Mouse (Mus musculus): Measurements from ENCODE around the gene Polr3e. TPM values are rescaled to one million over a fixed set of nuclear protein-coding genes. Genes with fewer than 3 reads are reported as not detected.
"Not testable (repeated sequence)": the region's sequence is repeated elsewhere in the genome, so short reads cannot be mapped to it uniquely, and the experiment has no call there.

Gene Polr3e
- polyA plus RNA-seq, 1 experiment, result 22.0 TPM

DNA sequence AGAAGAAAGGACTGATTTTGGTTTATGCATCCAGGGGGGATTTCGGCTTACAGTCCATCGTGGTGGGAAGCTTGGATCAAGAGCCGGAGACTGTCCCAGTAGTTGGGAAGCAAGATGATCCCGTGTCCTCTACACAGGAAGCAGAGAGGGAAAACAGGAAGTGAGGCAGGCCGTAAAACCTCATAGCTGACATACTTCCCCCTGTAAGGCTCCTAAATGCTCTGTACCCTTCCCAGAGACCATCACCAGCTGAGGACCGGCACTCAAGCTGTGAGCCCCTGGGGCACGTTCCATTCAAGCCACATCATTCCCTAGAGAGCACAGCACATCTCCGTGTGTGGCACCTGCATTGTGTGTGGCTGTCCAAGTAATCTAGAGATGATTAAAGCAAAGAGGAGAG lies 15.8 kb upstream of the Polr3e start:
- Histone ChIP-seq H3K27ac (ENCODE audit: insufficient read depth, low read length) (no peak overlapping the region), H3K4me3 (ENCODE audit: insufficient read depth, low read length) (no peak overlapping the region), H3K4me1 (ENCODE audit: control insufficient read depth, insufficient read depth, low read length) (no peaks in the 10 kb centered on the region)
- TF ChIP-seq POLR2A (IDR thresholded peaks at IDR 0.05; ENCODE audit: low read depth, low read length) (no peak), CTCF (IDR thresholded peaks at IDR 0.05; ENCODE audit: borderline replicate concordance, insufficient read depth, low read length) (no peak)

DNA sequence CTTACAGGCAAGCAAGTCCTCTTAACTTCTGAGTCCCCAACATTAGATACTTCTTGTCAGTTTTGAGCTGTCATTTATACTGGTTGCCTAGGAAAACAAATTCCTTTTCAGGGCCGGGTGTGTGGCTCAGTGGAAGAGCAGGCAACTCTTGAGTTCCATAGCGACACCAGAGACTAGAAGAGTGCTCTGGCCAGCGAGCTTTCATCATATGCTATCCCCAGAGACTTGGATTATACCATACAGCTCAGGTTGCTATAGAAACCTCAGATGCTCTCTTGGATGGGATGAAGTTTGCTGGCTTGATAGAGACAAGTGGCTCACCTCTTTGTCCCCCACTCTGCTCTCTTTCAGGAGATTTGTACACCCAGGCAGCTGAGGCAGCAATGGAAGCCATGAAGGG lies 14.6 kb upstream of the Polr3e start:
- Histone ChIP-seq H3K4me3 (ENCODE audit: insufficient read depth, low read length) (no peak overlapping the region), H3K27ac (ENCODE audit: insufficient read depth, low read length) (no peak overlapping the region), H3K4me1 (ENCODE audit: control insufficient read depth, insufficient read depth, low read length) (no peaks in the 10 kb centered on the region)
- TF ChIP-seq CTCF (IDR thresholded peaks at IDR 0.05; ENCODE audit: borderline replicate concordance, insufficient read depth, low read length), result no peak
- no peak for TF ChIP-seq POLR2A (IDR thresholded peaks at IDR 0.05; ENCODE audit: low read depth, low read length)

DNA sequence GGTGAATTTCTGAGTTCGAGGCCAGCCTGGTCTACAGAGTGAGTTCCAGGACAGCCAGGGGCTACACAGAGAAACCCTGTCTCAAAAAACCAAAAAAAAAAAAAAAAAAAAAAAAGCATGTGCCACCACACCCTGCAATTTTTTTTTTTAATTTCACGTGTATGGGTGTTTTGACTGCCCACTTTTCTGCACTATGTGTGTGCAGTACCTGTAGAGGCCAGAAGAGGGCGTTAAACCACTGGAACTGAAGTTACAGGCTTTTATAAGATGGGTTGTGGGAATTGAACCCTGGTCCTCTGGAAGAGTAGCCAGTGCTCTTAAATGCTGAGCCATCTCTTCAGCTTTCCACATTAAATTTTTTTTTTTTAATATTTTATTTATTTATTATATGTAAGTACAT lies 7.4 kb upstream of the Polr3e start:
- H3K27ac ChIP-seq (ENCODE audit: insufficient read depth, low read length); H3K4me1 ChIP-seq (ENCODE audit: control insufficient read depth, insufficient read depth, low read length); H3K4me3 ChIP-seq (ENCODE audit: insufficient read depth, low read length): not testable (repeated sequence)

DNA sequence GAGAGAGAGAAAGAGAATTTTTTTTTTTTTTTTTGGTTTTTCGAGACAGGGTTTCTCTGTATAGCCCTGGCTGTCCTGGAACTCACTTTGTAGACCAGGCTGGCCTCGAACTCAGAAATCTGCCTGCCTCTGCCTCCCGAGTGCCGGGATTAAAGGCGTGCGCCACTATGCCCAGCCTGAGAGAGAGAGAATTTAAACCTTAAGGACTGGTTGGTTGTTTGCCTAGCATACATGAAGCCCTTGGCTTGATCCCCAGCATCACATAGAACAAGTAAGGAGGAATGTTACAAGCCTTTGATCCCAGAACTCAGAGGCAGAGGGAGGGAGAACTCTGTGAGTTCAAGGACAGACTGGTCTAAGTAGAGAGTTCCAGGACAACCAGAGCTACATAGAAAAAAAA lies 6.3 kb upstream of the Polr3e start:
- H3K4me3 ChIP-seq (ENCODE audit: insufficient read depth, low read length); H3K4me1 ChIP-seq (ENCODE audit: control insufficient read depth, insufficient read depth, low read length); H3K27ac ChIP-seq (ENCODE audit: insufficient read depth, low read length): not testable (repeated sequence)

DNA sequence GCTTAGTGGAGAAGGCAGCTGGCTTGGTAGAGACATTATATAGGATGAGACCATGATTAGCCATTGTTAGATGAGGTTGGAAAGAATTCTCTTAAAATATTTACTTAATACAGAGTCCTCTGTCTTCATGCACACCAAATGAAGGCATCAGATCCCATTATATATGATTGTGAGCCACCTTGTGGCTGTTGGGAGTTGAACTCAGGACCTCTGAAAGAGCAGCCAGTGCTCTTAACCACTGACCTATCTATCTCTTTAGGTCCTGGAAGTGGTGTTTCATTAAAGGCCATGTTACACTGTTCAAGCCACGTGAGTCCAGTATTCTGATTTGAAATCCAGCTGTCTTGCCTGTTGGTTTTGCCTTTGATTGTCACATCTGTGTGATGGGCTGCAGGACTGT lies 4.2 kb upstream of the Polr3e start:
- Histone ChIP-seq H3K27ac (ENCODE audit: insufficient read depth, low read length) (no peak overlapping the region), H3K4me1 (ENCODE audit: control insufficient read depth, insufficient read depth, low read length) (no peaks in the 10 kb centered on the region), H3K4me3 (ENCODE audit: insufficient read depth, low read length) (no peak overlapping the region)
- no peak for TF ChIP-seq CTCF (IDR thresholded peaks at IDR 0.05; ENCODE audit: borderline replicate concordance, insufficient read depth, low read length)
- no peak for TF ChIP-seq POLR2A (IDR thresholded peaks at IDR 0.05; ENCODE audit: low read depth, low read length)

DNA sequence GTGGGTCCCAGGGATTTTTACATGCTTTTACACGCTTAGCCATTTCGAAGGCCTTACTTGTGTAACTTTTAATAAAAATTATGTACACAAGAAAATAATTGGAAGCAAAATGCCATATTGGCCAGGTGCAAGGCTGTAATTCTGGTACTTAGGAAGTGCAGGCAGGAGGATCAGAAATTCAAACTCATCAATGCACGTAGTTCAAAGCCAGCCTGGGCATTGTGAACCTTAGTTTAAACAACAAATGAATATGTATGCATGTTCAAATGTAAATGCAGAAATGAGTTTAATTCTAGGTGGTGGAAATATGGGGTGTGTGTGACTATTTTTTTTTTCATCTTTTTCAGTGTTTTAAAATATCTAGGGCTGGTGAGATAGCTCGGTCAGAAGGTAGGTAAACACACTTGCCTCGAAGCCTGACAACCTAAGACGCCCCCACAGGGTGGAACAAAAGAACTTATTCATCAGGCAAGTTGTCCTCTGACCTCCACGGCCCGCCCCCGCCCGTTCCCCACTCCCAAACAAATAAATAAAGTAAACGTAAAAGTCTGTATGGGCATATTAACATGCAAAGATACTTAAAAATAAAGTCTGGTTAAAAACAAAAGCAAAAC lies 1.2 kb upstream of the Polr3e start:
- no peak overlapping the region for H3K27ac ChIP-seq (ENCODE audit: insufficient read depth, low read length)
- peaks cover 6% of the 10 kb centered on the region for H3K4me1 ChIP-seq (ENCODE audit: control insufficient read depth, insufficient read depth, low read length)
- TF ChIP-seq POLR2A (IDR thresholded peaks at IDR 0.05; ENCODE audit: low read depth, low read length) (no peak), CTCF (IDR thresholded peaks at IDR 0.05; ENCODE audit: borderline replicate concordance, insufficient read depth, low read length) (no peak)
- no peak overlapping the region for H3K4me3 ChIP-seq (ENCODE audit: insufficient read depth, low read length)

DNA sequence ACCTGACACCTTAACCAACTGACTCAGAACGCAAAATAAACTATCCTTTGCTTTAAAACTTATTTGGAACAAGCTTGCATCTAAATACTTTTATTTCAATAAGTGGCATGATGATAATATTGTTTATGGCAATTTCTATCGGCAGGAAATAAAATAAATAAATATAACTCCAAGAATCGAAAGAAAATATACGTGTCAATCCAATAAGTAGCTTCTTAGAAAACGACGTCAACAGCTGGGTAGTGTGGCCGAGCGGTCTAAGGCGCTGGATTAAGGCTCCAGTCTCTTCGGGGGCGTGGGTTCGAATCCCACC lies 309 bp upstream of the Polr3e start:
- peak overlapping the region; percentile 26; the same call in 1 of the 2 replicates for H3K4me3 ChIP-seq (ENCODE audit: insufficient read depth, low read length)
- TF ChIP-seq CTCF (IDR thresholded peaks at IDR 0.05; ENCODE audit: borderline replicate concordance, insufficient read depth, low read length) (no peak), POLR2A (IDR thresholded peaks at IDR 0.05; ENCODE audit: low read depth, low read length) (no peak)
- H3K4me1 ChIP-seq (ENCODE audit: control insufficient read depth, insufficient read depth, low read length), result peaks cover 6% of the 10 kb centered on the region
- H3K27ac ChIP-seq (ENCODE audit: insufficient read depth, low read length), result no peak overlapping the region

DNA sequence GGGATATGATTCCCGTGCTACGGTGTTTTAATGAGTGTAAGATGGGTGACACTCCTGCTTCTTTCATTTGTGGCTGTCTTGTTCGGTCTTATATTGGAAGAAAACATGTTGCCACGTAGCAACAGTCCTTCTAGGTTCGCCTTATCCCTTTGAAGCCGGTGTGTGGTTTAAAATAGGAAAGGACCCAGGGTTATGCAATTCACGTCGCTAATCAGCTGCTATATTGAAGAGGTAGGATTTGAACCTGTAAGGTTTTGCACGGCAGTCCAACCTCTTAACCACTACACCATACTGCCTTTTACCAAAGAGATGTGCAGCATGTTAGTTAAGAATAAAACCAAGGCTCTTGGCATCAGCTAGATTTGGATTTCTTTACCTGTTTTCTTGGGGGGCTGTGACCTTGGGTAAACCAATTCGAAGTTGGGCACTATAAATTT lies 1.0 kb downstream of the Polr3e start:
- TF ChIP-seq POLR2A (IDR thresholded peaks at IDR 0.05; ENCODE audit: low read depth, low read length), result peak; percentile 30; the same call in 1 of the 2 replicates
- TF ChIP-seq CTCF (IDR thresholded peaks at IDR 0.05; ENCODE audit: borderline replicate concordance, insufficient read depth, low read length), result no peak
- Histone ChIP-seq H3K4me1 (ENCODE audit: control insufficient read depth, insufficient read depth, low read length) (peaks cover 6% of the 10 kb centered on the region), H3K27ac (ENCODE audit: insufficient read depth, low read length) (peak overlapping the region; percentile 54)

DNA sequence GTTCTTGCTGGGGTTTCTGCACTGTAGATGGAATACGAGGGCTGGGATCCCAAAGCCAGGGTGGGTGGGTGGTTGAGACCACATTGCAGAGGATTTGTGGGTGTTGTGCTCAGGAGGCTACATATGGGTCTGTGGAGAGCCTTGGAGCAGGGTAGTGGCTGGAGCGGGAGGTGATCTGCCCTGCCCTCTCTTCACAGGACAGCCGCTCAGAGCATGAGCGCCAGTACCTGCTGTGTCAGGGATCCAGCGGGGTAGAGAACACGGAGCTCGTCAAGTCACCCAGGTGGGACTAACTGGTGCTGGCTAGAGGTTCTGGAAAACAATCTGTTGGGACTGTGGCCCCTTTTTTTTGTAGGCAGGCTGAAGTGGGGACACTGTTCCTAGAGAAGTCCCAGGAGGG lies 15.6 kb downstream of the Polr3e start:
- no peak for TF ChIP-seq POLR2A (IDR thresholded peaks at IDR 0.05; ENCODE audit: low read depth, low read length)
- no peak for TF ChIP-seq CTCF (IDR thresholded peaks at IDR 0.05; ENCODE audit: borderline replicate concordance, insufficient read depth, low read length)
- H3K4me3 ChIP-seq (ENCODE audit: insufficient read depth, low read length), result no peak overlapping the region
- H3K4me1 ChIP-seq (ENCODE audit: control insufficient read depth, insufficient read depth, low read length), result no peaks in the 10 kb centered on the region
- H3K27ac ChIP-seq (ENCODE audit: insufficient read depth, low read length), result no peak overlapping the region

More for the DNA sequence above, 1.0 kb downstream of the Polr3e start:
- peak overlapping the region; percentile 77 for H3K4me3 ChIP-seq (ENCODE audit: insufficient read depth, low read length)

DNA sequence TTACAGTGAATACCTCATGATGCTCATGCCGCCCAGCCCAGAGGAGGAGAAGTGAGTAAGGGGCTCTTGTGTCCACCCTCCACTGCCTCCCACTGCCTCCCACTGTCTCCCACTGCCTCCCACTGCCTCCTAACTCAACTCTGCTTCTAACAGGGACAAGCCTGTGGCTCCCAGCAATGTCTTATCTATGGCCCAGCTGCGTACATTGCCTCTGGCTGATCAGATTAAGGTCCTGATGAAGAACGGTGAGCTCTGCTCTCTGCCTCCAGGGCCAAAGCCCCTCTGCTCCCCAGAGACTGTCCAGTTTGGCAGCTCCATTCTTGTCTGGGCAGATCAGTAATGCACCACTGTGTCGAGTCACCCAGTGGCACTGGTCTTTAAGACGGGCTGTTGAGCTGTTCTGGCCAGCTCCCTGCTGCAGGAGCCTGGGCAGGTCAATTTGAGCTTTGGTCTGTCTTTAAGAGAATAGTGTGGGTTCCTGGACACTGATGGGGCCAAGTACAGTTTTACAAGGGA lies 16.2 kb downstream of the Polr3e start:
- Histone ChIP-seq H3K4me1 (ENCODE audit: control insufficient read depth, insufficient read depth, low read length) (no peaks in the 10 kb centered on the region), H3K27ac (ENCODE audit: insufficient read depth, low read length) (no peak overlapping the region), H3K4me3 (ENCODE audit: insufficient read depth, low read length) (no peak overlapping the region)
- TF ChIP-seq POLR2A (IDR thresholded peaks at IDR 0.05; ENCODE audit: low read depth, low read length) (no peak), CTCF (IDR thresholded peaks at IDR 0.05; ENCODE audit: borderline replicate concordance, insufficient read depth, low read length) (no peak)

DNA sequence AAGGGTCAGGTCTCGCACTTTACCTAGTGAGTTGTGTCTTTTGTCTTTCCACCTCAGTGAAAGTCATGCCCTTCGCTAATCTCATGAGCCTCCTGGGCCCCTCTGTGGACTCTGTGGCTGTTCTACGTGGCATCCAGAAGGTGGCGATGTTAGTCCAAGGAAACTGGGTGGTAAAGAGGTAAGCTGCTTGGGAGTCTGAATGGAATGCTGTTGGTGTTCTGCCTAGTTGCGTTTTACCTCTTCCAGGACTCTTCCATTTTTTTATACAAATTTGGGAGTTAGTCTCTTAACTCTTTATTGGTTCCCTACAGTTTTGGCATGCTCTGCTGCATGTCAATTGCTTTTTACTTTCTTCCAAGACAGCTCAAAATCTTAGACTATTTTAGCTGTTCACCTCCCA lies 17.2 kb downstream of the Polr3e start:
- TF ChIP-seq CTCF (IDR thresholded peaks at IDR 0.05; ENCODE audit: borderline replicate concordance, insufficient read depth, low read length), result peak; percentile 54; the same call in 1 of the 2 replicates
- no peak for TF ChIP-seq POLR2A (IDR thresholded peaks at IDR 0.05; ENCODE audit: low read depth, low read length)
- no peaks in the 10 kb centered on the region for H3K4me1 ChIP-seq (ENCODE audit: control insufficient read depth, insufficient read depth, low read length)

More for the DNA sequence above, 17.2 kb downstream of the Polr3e start:
- no peak overlapping the region for H3K27ac ChIP-seq (ENCODE audit: insufficient read depth, low read length)
- H3K4me3 ChIP-seq (ENCODE audit: insufficient read depth, low read length), result no peak overlapping the region
